Mouse (Mus musculus) midbrain, embryonic 14.5 days (tissue): Measurements from ENCODE around the gene Phkg1. TPM values are rescaled to one million over a fixed set of nuclear protein-coding genes. Genes with fewer than 3 reads are reported as not detected.

Experiments
- ATAC-seq: fragments of 200-750 bp; cut with Nextera tagmentation; 2 replicates; pipeline ENCODE4 v1.8.0; 2017; ENCODE audit warnings: moderate number of reproducible peaks, moderate library complexity; ENCODE audit not compliant: low FRiP score, low TSS enrichment
- DNase-seq: peaks from one replicate; pipeline ENCODE4 v3.0.0-alpha.2; 2015
- H3K27ac ChIP-seq: fragments of 300-500 bp; sonication (generic); replicated peaks from 2 replicates; pipeline ENCODE4 v1.5.1; 2014; ENCODE audit warnings: mild to moderate bottlenecking, low read depth, low read length, moderate library complexity
- H3K27me3 ChIP-seq: fragments of 300-500 bp; sonication (generic); 2 replicates; pipeline ENCODE4 v1.6.1; 2014; ENCODE audit warnings: low read length, control low read depth, mixed read lengths; ENCODE audit not compliant: control insufficient read depth, insufficient read depth
- H3K36me3 ChIP-seq: fragments of 300-500 bp; sonication (generic); 2 replicates; pipeline ENCODE4 v1.6.1; 2014; ENCODE audit warnings: low read length, control low read depth; ENCODE audit not compliant: control insufficient read depth, insufficient read depth
- H3K4me1 ChIP-seq: fragments of 300-500 bp; sonication (generic); 2 replicates; pipeline ENCODE4 v1.6.1; 2014; ENCODE audit warnings: mild to moderate bottlenecking, antibody characterized with exemption, low read length, control low read depth; ENCODE audit not compliant: control insufficient read depth, insufficient read depth
- H3K4me2 ChIP-seq: fragments of 300-500 bp; sonication (generic); 2 replicates; pipeline ENCODE4 v1.6.1; 2014; ENCODE audit warnings: mild to moderate bottlenecking, low read length, moderate library complexity
- H3K4me3 ChIP-seq: fragments of 300-500 bp; sonication (generic); replicated peaks from 2 replicates; pipeline ENCODE4 v1.5.1; 2014; ENCODE audit warnings: low read depth, low read length
- H3K9ac ChIP-seq: fragments of 300-500 bp; sonication (generic); replicated peaks from 2 replicates; pipeline ENCODE4 v1.6.1; 2014; ENCODE audit warnings: mild to moderate bottlenecking, low read length, moderate library complexity
- H3K9me3 ChIP-seq: fragments of 300-500 bp; sonication (generic); 2 replicates; pipeline ENCODE4 v1.6.1; 2016; ENCODE audit warnings: low read length, control low read depth, mixed read lengths; ENCODE audit not compliant: control insufficient read depth
- WGBS: fragments of 180-500 bp; shearing (Covaris S2); extraction: QIAGEN DNeasy Blood & Tissue Kit; methylation state at CpG from one replicate; pipeline ENCODE4 v1.1.7; 2014; 5-methylcytosine and 5-hydroxymethylcytosine counted together
- polyA plus RNA-seq: library from polyadenylated mRNA; unstranded; fragments of >200 nt; fragmentation: Nextera tagmentation; extraction: Ambion mirVana; gene quantifications from 2 replicates; pipeline ENCODE4 v1.2.1, GENCODE M21; 2014

Phkg1 gene
- polyA plus RNA-seq, 1 experiment from 2014 or later: 0.22 TPM

GRCm38 (mm10) chr5:129864467-129864866, 33.9 kb downstream of the Phkg1 start:
- Histone ChIP-seq H3K9me3 (no peaks in the 10 kb centered on the region), H3K27ac (no peak overlapping the region), H3K4me2 (no peak overlapping the region), H3K27me3 (no peaks in the 10 kb centered on the region), H3K4me3 (no peak overlapping the region), H3K4me1 (no peaks in the 10 kb centered on the region), H3K9ac (no peak overlapping the region), H3K36me3 (peaks cover 21% of the 10 kb centered on the region)
- WGBS: 8% methylated on average over 18 of the region's 18 CpGs
- ATAC-seq: no peak
- peak; percentile 35 for DNase-seq

GRCm38 (mm10) chr5:129862325-129862724, 36.0 kb downstream of the Phkg1 start:
- Histone ChIP-seq H3K36me3 (peaks cover 35% of the 10 kb centered on the region), H3K9me3 (no peaks in the 10 kb centered on the region), H3K4me1 (no peaks in the 10 kb centered on the region), H3K9ac (no peak overlapping the region), H3K4me2 (no peak overlapping the region), H3K27me3 (no peaks in the 10 kb centered on the region), H3K27ac (no peak overlapping the region), H3K4me3 (no peak overlapping the region)
- 99% methylated on average over 6 of the region's 6 CpGs for WGBS
- ATAC-seq (no peak), DNase-seq (no peak)

GRCm38 (mm10) chr5:129856414-129856813, 41.9 kb downstream of the Phkg1 start:
- Histone ChIP-seq H3K36me3 (peaks cover 56% of the 10 kb centered on the region), H3K4me2 (no peak overlapping the region), H3K27me3 (no peaks in the 10 kb centered on the region), H3K27ac (no peak overlapping the region), H3K9ac (no peak overlapping the region), H3K4me1 (no peaks in the 10 kb centered on the region), H3K9me3 (no peaks in the 10 kb centered on the region), H3K4me3 (no peak overlapping the region)
- WGBS: 88% methylated on average over 5 of the region's 5 CpGs
- ATAC-seq: no peak
- DNase-seq: no peak

- WGBS: 42% methylated on average over 5 of the region's 5 CpGs
- no peak for ATAC-seq
- DNase-seq: no peak
- Histone ChIP-seq H3K4me1 (no peaks in the 10 kb centered on the region), H3K27ac (no peak overlapping the region), H3K4me3 (no peak overlapping the region), H3K4me2 (no peak overlapping the region), H3K9ac (no peak overlapping the region), H3K27me3 (no peaks in the 10 kb centered on the region), H3K9me3 (no peaks in the 10 kb centered on the region), H3K36me3 (peaks cover 52% of the 10 kb centered on the region)
Observed at GRCm38 (mm10) chr5:129855163-129855562, 43.2 kb downstream of the Phkg1 start.

GRCm38 (mm10) chr5:129847558-129847820, 50.9 kb downstream of the Phkg1 start:
- WGBS: 59% methylated on average over 8 of the region's 8 CpGs
- H3K4me3 ChIP-seq: peak overlapping the region; percentile 65

GRCm38 (mm10) chr5:129846752-129847557, 51.4 kb downstream of the Phkg1 start, which contains the start of gene Sumf2:
Sumf2 (plus strand) TSS chr5:129846986.
- 13% methylated on average over 22 of the region's 22 CpGs for WGBS
- DNase-seq (peak; percentile 98), ATAC-seq (peak; percentile 96)
- H3K9me3 ChIP-seq: no peaks in the 10 kb centered on the region
- H3K27me3 ChIP-seq: no peaks in the 10 kb centered on the region
- H3K27ac ChIP-seq: peak within 1 kb of the TSS; percentile 80
- peak within 1 kb of the TSS; percentile 65 for H3K4me3 ChIP-seq
- H3K4me2 ChIP-seq: peak within 1 kb of the TSS; percentile 75
- peak within 1 kb of the TSS; percentile 66 for H3K9ac ChIP-seq
- peaks cover 25% of the 10 kb centered on the region for H3K36me3 ChIP-seq
- H3K4me1 ChIP-seq: peaks cover 4% of the 10 kb centered on the region

More at GRCm38 (mm10) chr5:129847558-129847820, 50.9 kb downstream of the Phkg1 start:
- H3K4me2 ChIP-seq: peak overlapping the region; percentile 75
- H3K4me1 ChIP-seq: peaks cover 4% of the 10 kb centered on the region
- ATAC-seq (no peak), DNase-seq (peak; percentile 14)
- peak overlapping the region; percentile 66; the same call in 1 of the 2 replicates for H3K9ac ChIP-seq
- H3K9me3 ChIP-seq: no peaks in the 10 kb centered on the region
- no peaks in the 10 kb centered on the region for H3K27me3 ChIP-seq
- no peak overlapping the region for H3K27ac ChIP-seq
- peaks cover 25% of the 10 kb centered on the region for H3K36me3 ChIP-seq

GRCm38 (mm10) chr5:129844848-129845247, 53.5 kb downstream of the Phkg1 start:
- no peak overlapping the region for H3K4me3 ChIP-seq
- peaks cover 4% of the 10 kb centered on the region for H3K4me1 ChIP-seq
- H3K9me3 ChIP-seq: no peaks in the 10 kb centered on the region
- DNase-seq (no peak), ATAC-seq (no peak)
- no peak overlapping the region for H3K9ac ChIP-seq
- H3K4me2 ChIP-seq: no peak overlapping the region
- 97% methylated on average over 5 of the region's 5 CpGs for whole genome bisulfite sequencing
- no peak overlapping the region for H3K27ac ChIP-seq
- H3K27me3 ChIP-seq: no peaks in the 10 kb centered on the region
- peaks cover 21% of the 10 kb centered on the region for H3K36me3 ChIP-seq
